Mouse (Mus musculus) kidney, embryonic 16.5 days (tissue): ENCODE measurements at regions not wholly inside any gene's neighbourhood (a gene's known extent, or its start where the extent isn't known, plus 50 kb on each side); places are given as distances from the start of the nearest gene placed in this dataset.

Experiments used
- ATAC-seq: fragments of 200-750 bp; cut with Nextera tagmentation; 2 replicates; pipeline ENCODE4 v1.8.0; 2017; ENCODE audit warnings: moderate TSS enrichment; ENCODE audit not compliant: low FRiP score, low TSS enrichment
- H3K27ac ChIP-seq: fragments of 300-500 bp; sonication (generic); 2 replicates; pipeline ENCODE4 v1.5.1; 2014; ENCODE audit warnings: low read length
- H3K27me3 ChIP-seq: fragments of 300-500 bp; sonication (generic); 2 replicates; pipeline ENCODE4 v1.6.1; 2014; ENCODE audit warnings: low read length, control low read depth, mixed read lengths; ENCODE audit not compliant: insufficient read depth
- H3K36me3 ChIP-seq: fragments of 300-500 bp; sonication (generic); 2 replicates; pipeline ENCODE4 v1.6.1; 2014; ENCODE audit warnings: low read length, control low read depth, mixed read lengths; ENCODE audit not compliant: insufficient read depth
- H3K4me1 ChIP-seq: fragments of 300-500 bp; sonication (generic); 2 replicates; pipeline ENCODE4 v1.6.1; 2014; ENCODE audit warnings: low read length, control low read depth, mixed read lengths; ENCODE audit not compliant: insufficient read depth
- H3K4me2 ChIP-seq: fragments of 300-500 bp; sonication (generic); replicated peaks from 2 replicates; pipeline ENCODE4 v1.6.1; 2014; ENCODE audit warnings: low read depth, low read length
- H3K4me3 ChIP-seq: fragments of 300-500 bp; sonication (generic); 2 replicates; pipeline ENCODE4 v1.5.1; 2014; ENCODE audit warnings: mild to moderate bottlenecking, low read length
- H3K9ac ChIP-seq: fragments of 300-500 bp; sonication (generic); replicated peaks from 2 replicates; pipeline ENCODE4 v1.6.1; 2014; ENCODE audit warnings: low read length
- H3K9me3 ChIP-seq: fragments of 300-500 bp; sonication (generic); 2 replicates; pipeline ENCODE4 v1.6.1; 2016; ENCODE audit warnings: low read length, control low read depth
- WGBS: fragments of 180-500 bp; shearing (Covaris S2); extraction: QIAGEN DNeasy Blood & Tissue Kit; methylation state at CpG from one replicate; pipeline ENCODE4 v1.1.7; 2014; 5-methylcytosine and 5-hydroxymethylcytosine counted together

DNA sequence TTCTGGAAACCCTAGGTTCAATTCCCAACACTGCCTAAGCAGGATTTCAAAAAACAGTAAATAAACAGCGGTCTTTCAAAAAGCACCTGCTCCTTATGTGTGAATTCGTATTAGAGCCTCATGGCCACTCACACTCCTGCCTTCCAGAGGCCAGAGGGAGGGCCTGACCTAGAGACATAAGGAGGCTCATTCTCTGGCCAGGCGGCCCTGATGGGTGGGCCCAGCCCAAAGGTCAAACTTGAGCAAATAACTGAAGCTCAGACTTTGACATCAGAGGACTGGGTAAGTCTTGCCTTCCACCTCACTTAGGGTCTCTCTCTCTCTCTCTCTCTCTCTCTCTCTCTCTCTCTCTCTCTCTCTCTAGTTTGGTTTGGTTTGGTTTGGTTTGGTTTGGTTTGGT lies 80.7 kb downstream of the Hs1bp3 start:
- no peaks in the 10 kb centered on the region for H3K9me3 ChIP-seq
- H3K4me1 ChIP-seq, result peaks cover 14% of the 10 kb centered on the region
- ATAC-seq, result no peak
- no peak overlapping the region for H3K27ac ChIP-seq
- H3K4me2 ChIP-seq, result no peak overlapping the region
- H3K9ac ChIP-seq, result no peak overlapping the region
- 71% methylated on average over 3 of the region's 3 CpGs for WGBS
- no peaks in the 10 kb centered on the region for H3K27me3 ChIP-seq
- H3K4me3 ChIP-seq, result no peak overlapping the region
- H3K36me3 ChIP-seq, result no peaks in the 10 kb centered on the region
